Mouse (Mus musculus): ENCODE measurements around the gene Olfr1388. TPM values are rescaled to one million over a fixed set of nuclear protein-coding genes. Genes with fewer than 3 reads are reported as not detected.

Gene Olfr1388
- polyA plus RNA-seq (2021; fragmentation: Nextera tagmentation), result not detected in 2 replicates
- long read RNA-seq, experiment 1, result 0 reads
- long read RNA-seq, experiment 2, result 0 reads

DNA sequence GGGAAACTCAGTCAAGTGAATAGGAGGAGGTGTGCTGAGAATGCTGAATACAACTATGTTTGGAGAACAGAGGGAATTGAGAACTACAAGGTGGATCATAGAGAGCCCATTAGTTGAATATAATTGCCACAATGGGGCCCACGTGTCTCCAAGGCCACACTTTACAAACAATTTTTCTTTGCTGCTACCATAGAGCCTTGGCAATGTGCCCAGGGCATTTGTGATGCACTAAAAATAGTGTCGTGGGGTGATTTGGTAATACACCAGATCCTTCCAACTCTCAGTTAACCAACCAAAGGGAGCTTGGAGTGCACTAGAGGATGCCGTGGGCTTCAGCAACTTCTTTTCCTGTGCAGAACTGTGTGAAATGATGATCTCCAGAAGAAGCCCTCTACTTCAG, at the start of gene Olfr1388:
TSS of gene Olfr1388 (plus strand) at position 214 of the 400 bp plus-strand sequence.

DNA sequence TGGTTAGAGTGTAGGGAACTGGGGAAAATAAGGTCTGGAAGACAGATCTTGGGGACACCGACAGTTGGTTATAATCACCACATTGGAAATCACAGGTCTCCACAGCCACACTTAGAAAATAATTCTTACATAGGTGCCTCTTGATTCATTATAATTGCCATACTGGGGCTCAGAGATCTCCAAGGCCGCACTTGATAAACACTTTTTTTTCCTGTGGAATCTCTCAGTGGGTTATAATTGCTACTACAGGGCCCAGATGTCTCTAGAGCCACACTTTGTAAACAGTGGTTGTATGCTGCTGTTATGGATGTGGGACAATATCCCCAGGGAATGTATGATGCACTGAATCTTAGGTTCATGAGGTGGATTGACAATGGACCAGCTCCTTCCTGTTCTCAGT, 13.7 kb upstream of the Olfr1388 start, which contains the start of gene Olfr1389:
TSS of gene Olfr1389 (plus strand) at position 301 of the 400 bp plus-strand sequence.

DNA sequence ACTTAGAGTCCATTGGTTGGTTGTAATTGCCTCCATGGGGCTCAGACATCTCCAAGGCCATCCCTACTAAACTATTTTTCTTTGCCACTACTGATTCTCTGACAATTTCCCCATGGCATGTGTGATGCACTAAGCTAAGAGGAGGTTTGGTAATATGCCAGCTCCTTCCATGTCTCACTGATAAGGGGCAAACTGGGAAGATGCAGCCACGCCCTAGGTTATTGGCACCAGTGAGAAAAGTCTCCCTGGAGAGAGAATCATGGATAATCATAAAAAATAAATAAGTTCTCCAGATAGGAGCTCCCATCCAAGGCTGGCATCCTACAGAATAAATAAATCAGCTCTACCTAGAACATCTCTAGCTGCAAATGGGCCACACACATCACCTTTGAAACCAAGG, 18.6 kb downstream of the Olfr1388 start, which contains the start of gene Olfr1387:
TSS of gene Olfr1387 (plus strand) at position 301 of the 400 bp plus-strand sequence.

DNA sequence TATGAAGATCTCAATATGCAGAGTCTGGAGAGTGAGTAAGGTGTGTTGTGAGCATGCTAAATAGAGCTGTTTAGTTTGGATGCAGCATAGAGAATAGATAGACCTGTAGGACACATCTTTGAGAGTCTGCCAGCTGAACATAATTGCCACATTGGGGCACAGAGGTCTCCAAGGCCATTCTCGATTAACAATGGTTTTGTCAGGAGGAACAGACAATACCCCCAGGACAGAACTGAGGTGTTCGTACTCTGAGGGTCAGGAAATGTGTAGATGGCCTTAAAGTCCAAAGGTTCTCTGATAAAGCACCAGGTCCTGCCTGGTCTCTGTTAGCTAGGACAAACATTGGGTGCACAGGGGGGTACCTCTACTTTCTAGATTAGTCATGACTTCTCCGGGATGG, 28.3 kb downstream of the Olfr1388 start, which contains the start of gene Olfr1386:
TSS of gene Olfr1386 (plus strand) at position 301 of the 400 bp plus-strand sequence.

DNA sequence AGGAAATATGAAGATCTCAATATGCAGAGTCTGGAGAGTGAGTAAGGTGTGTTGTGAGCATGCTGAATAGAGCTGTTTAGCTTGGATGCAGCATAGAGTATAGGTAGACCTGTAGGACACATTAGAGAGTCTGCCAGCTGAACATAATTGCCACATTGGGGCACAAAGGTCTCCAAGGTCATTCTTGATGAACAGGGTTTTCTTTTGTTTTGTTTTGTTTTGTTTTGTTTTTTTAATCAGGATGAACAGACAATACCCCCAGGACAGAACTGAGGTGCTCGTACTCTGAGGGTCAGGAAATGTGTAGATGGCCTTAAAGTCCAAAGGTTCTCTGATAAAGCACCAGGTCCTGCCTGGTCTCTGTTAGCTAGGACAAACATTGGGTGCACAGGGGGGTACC, 52.3 kb downstream of the Olfr1388 start, which contains the start of gene Olfr1385:
TSS of gene Olfr1385 (plus strand) at position 301 of the 400 bp plus-strand sequence.

Other genes starting within 250 kb of the Olfr1388 start
- not detected in 2 replicates for gene Btnl9, start 249.5 kb upstream of the Olfr1388 start, polyA plus RNA-seq (2021; fragmentation: Nextera tagmentation)
- gene Zfp62, start 233.3 kb upstream of the Olfr1388 start, polyA plus RNA-seq (2021; fragmentation: Nextera tagmentation), result 11.0 and 11.7 TPM in 2 replicates
- 11.2 and 11.8 TPM in 2 replicates for gene Mgat1, start 192.4 kb upstream of the Olfr1388 start, polyA plus RNA-seq (2021; fragmentation: Nextera tagmentation)
- not detected in 2 replicates for gene Olfr1393, start 158.3 kb upstream of the Olfr1388 start, polyA plus RNA-seq (2021; fragmentation: Nextera tagmentation)
- not detected in 2 replicates for gene Olfr1392, start 151.3 kb upstream of the Olfr1388 start, polyA plus RNA-seq (2021; fragmentation: Nextera tagmentation)
- not detected in 2 replicates for gene Olfr10, start 131.9 kb upstream of the Olfr1388 start, polyA plus RNA-seq (2021; fragmentation: Nextera tagmentation)
- gene Olfr1391, start 113.9 kb upstream of the Olfr1388 start, polyA plus RNA-seq (2021; fragmentation: Nextera tagmentation), result not detected in 2 replicates
- not detected in 2 replicates for gene Olfr1390, start 101.4 kb upstream of the Olfr1388 start, polyA plus RNA-seq (2021; fragmentation: Nextera tagmentation)
- gene Olfr1389, start 13.6 kb upstream of the Olfr1388 start, polyA plus RNA-seq (2021; fragmentation: Nextera tagmentation), result not detected in 2 replicates
- gene Olfr1387, start 18.7 kb downstream of the Olfr1388 start, polyA plus RNA-seq (2021; fragmentation: Nextera tagmentation), result not detected in 2 replicates
- gene Olfr1386, start 28.4 kb downstream of the Olfr1388 start, polyA plus RNA-seq (2021; fragmentation: Nextera tagmentation), result not detected in 2 replicates
- gene Olfr1385, start 52.4 kb downstream of the Olfr1388 start, polyA plus RNA-seq (2021; fragmentation: Nextera tagmentation), result not detected in 2 replicates
- gene Olfr1384, start 70.1 kb downstream of the Olfr1388 start, polyA plus RNA-seq (2021; fragmentation: Nextera tagmentation), result not detected in 2 replicates
- not detected in 2 replicates for gene Olfr1383, start 83.0 kb downstream of the Olfr1388 start, polyA plus RNA-seq (2021; fragmentation: Nextera tagmentation)
- gene Olfr1382, start 91.6 kb downstream of the Olfr1388 start, polyA plus RNA-seq (2021; fragmentation: Nextera tagmentation), result not detected in 2 replicates
- not detected in 2 replicates for gene Olfr1381, start 106.8 kb downstream of the Olfr1388 start, polyA plus RNA-seq (2021; fragmentation: Nextera tagmentation)
- gene Olfr1380, start 120.3 kb downstream of the Olfr1388 start, polyA plus RNA-seq (2021; fragmentation: Nextera tagmentation), result not detected in 2 replicates
- 0.44 and 0.77 TPM in 2 replicates for gene Flt4, start 172.6 kb downstream of the Olfr1388 start, polyA plus RNA-seq (2021; fragmentation: Nextera tagmentation)
- 0.36 and 1.7 TPM in 2 replicates for gene Scgb3a1, start 227.0 kb downstream of the Olfr1388 start, polyA plus RNA-seq (2021; fragmentation: Nextera tagmentation)